Mouse (Mus musculus): ENCODE results near the gene Pdss2. TPM values are rescaled to one million over a fixed set of nuclear protein-coding genes. Genes with fewer than 3 reads are reported as not detected.
A peak's percentile ranks its signal among the peaks of the same experiment; 100 is the strongest.

Gene Pdss2
- polyA plus RNA-seq, 1 experiment from 2014 or later: 18.4 TPM

GRCm38 (mm10) chr10:43329813-43330212 lies 108.5 kb downstream of the Pdss2 start:
- Histone ChIP-seq H3K4me2 (replicated peaks; ENCODE audit: low read depth, low read length) (no peak overlapping the region), H3K27me3 (ENCODE audit: control insufficient read depth, insufficient read depth, low read length) (no peaks in the 10 kb centered on the region), H3K27ac (ENCODE audit: low read depth, low read length) (no peak overlapping the region), H3K9ac (ENCODE audit: low read depth, low read length) (no peak overlapping the region), H3K9me3 (ENCODE audit: control insufficient read depth, low read length) (no peaks in the 10 kb centered on the region), H3K4me1 (replicated peaks; ENCODE audit: control insufficient read depth, insufficient read depth, low read length) (no peaks in the 10 kb centered on the region; the same call in 1 of the 2 replicates), H3K4me3 (ENCODE audit: low read depth, low read length) (no peak overlapping the region), H3K36me3 (ENCODE audit: control insufficient read depth, insufficient read depth, low read length) (no peaks in the 10 kb centered on the region)
- DNase-seq (ENCODE audit: low spot score) (no peak), ATAC-seq (ENCODE audit: low FRiP score) (no peak)
- WGBS: 90% methylated on average over 5 of the region's 5 CpGs

- H3K36me3 ChIP-seq (ENCODE audit: control insufficient read depth, insufficient read depth, low read length): no peaks in the 10 kb centered on the region
- no peaks in the 10 kb centered on the region for H3K27me3 ChIP-seq (ENCODE audit: control insufficient read depth, insufficient read depth, low read length)
- H3K27ac ChIP-seq (ENCODE audit: low read depth, low read length): peak overlapping the region; percentile 76; the same call in 1 of the 2 replicates
- ATAC-seq (ENCODE audit: low FRiP score) (no peak), DNase-seq (ENCODE audit: low spot score) (no peak)
- no peak overlapping the region for H3K9ac ChIP-seq (ENCODE audit: low read depth, low read length)
- H3K4me1 ChIP-seq (replicated peaks; ENCODE audit: control insufficient read depth, insufficient read depth, low read length): no peaks in the 10 kb centered on the region; the same call in 1 of the 2 replicates
- H3K4me3 ChIP-seq (ENCODE audit: low read depth, low read length): no peak overlapping the region
- WGBS: 61% methylated on average over 4 of the region's 4 CpGs
- H3K9me3 ChIP-seq (ENCODE audit: control insufficient read depth, low read length): no peaks in the 10 kb centered on the region
- H3K4me2 ChIP-seq (replicated peaks; ENCODE audit: low read depth, low read length): no peak overlapping the region
These were observed 109.4 kb downstream of the Pdss2 start for GRCm38 (mm10) chr10:43330691-43331090.

- Histone ChIP-seq H3K4me1 (replicated peaks; ENCODE audit: control insufficient read depth, insufficient read depth, low read length) (no peaks in the 10 kb centered on the region; the same call in 1 of the 2 replicates), H3K9me3 (ENCODE audit: control insufficient read depth, low read length) (no peaks in the 10 kb centered on the region), H3K9ac (ENCODE audit: low read depth, low read length) (no peak overlapping the region), H3K27ac (ENCODE audit: low read depth, low read length) (peak overlapping the region; percentile 76), H3K4me2 (replicated peaks; ENCODE audit: low read depth, low read length) (0 out of 2 replicates have a peak overlapping the region, but pooled peaks have one; percentile 3), H3K4me3 (ENCODE audit: low read depth, low read length) (no peak overlapping the region), H3K27me3 (ENCODE audit: control insufficient read depth, insufficient read depth, low read length) (no peaks in the 10 kb centered on the region), H3K36me3 (ENCODE audit: control insufficient read depth, insufficient read depth, low read length) (no peaks in the 10 kb centered on the region)
- 23% methylated on average over 15 of the region's 15 CpGs for WGBS
- peak; percentile 91 for ATAC-seq (ENCODE audit: low FRiP score)
- peak; percentile 57 for DNase-seq (ENCODE audit: low spot score)
These were observed 110.8 kb downstream of the Pdss2 start for GRCm38 (mm10) chr10:43331931-43332701.

GRCm38 (mm10) chr10:43335874-43336273 lies 114.6 kb downstream of the Pdss2 start:
- H3K27me3 ChIP-seq (ENCODE audit: control insufficient read depth, insufficient read depth, low read length): no peaks in the 10 kb centered on the region
- no peak overlapping the region for H3K4me2 ChIP-seq (replicated peaks; ENCODE audit: low read depth, low read length)
- 69% methylated on average over 4 of the region's 4 CpGs for WGBS
- H3K4me3 ChIP-seq (ENCODE audit: low read depth, low read length): no peak overlapping the region
- H3K27ac ChIP-seq (ENCODE audit: low read depth, low read length): no peak overlapping the region
- DNase-seq (ENCODE audit: low spot score) (no peak), ATAC-seq (ENCODE audit: low FRiP score) (no peak)
- no peaks in the 10 kb centered on the region for H3K36me3 ChIP-seq (ENCODE audit: control insufficient read depth, insufficient read depth, low read length)
- no peak overlapping the region for H3K9ac ChIP-seq (ENCODE audit: low read depth, low read length)
- no peaks in the 10 kb centered on the region; the same call in 1 of the 2 replicates for H3K4me1 ChIP-seq (replicated peaks; ENCODE audit: control insufficient read depth, insufficient read depth, low read length)
- no peaks in the 10 kb centered on the region for H3K9me3 ChIP-seq (ENCODE audit: control insufficient read depth, low read length)

- H3K36me3 ChIP-seq (ENCODE audit: control insufficient read depth, insufficient read depth, low read length): no peaks in the 10 kb centered on the region
- no peaks in the 10 kb centered on the region for H3K9me3 ChIP-seq (ENCODE audit: control insufficient read depth, low read length)
- H3K4me2 ChIP-seq (replicated peaks; ENCODE audit: low read depth, low read length): no peak overlapping the region
- H3K27ac ChIP-seq (ENCODE audit: low read depth, low read length): no peak overlapping the region
- DNase-seq (ENCODE audit: low spot score) (no peak), ATAC-seq (ENCODE audit: low FRiP score) (no peak)
- no peak overlapping the region for H3K4me3 ChIP-seq (ENCODE audit: low read depth, low read length)
- no peaks in the 10 kb centered on the region for H3K27me3 ChIP-seq (ENCODE audit: control insufficient read depth, insufficient read depth, low read length)
- WGBS: 91% methylated on average over 2 of the region's 2 CpGs
- H3K9ac ChIP-seq (ENCODE audit: low read depth, low read length): no peak overlapping the region
- H3K4me1 ChIP-seq (replicated peaks; ENCODE audit: control insufficient read depth, insufficient read depth, low read length): no peaks in the 10 kb centered on the region
These were observed 115.8 kb downstream of the Pdss2 start for GRCm38 (mm10) chr10:43337110-43337509.

- WGBS: 90% methylated on average over 10 of the region's 10 CpGs
- ATAC-seq (ENCODE audit: low FRiP score): no peak
These were observed 118.5 kb downstream of the Pdss2 start for GRCm38 (mm10) chr10:43339811-43340210.

GRCm38 (mm10) chr10:43349718-43350117 lies 128.4 kb downstream of the Pdss2 start:
- Histone ChIP-seq H3K27me3 (ENCODE audit: control insufficient read depth, insufficient read depth, low read length) (no peaks in the 10 kb centered on the region), H3K9me3 (ENCODE audit: control insufficient read depth, low read length) (no peaks in the 10 kb centered on the region), H3K4me2 (replicated peaks; ENCODE audit: low read depth, low read length) (no peak overlapping the region), H3K27ac (ENCODE audit: low read depth, low read length) (no peak overlapping the region), H3K9ac (ENCODE audit: low read depth, low read length) (no peak overlapping the region), H3K4me3 (ENCODE audit: low read depth, low read length) (no peak overlapping the region), H3K4me1 (replicated peaks; ENCODE audit: control insufficient read depth, insufficient read depth, low read length) (no peaks in the 10 kb centered on the region), H3K36me3 (ENCODE audit: control insufficient read depth, insufficient read depth, low read length) (no peaks in the 10 kb centered on the region)
- WGBS: 54% methylated on average over 2 of the region's 2 CpGs
- ATAC-seq (ENCODE audit: low FRiP score): no peak
- no peak for DNase-seq (ENCODE audit: low spot score)

More at GRCm38 (mm10) chr10:43339811-43340210, 118.5 kb downstream of the Pdss2 start:
- Histone ChIP-seq H3K4me1 (replicated peaks; ENCODE audit: control insufficient read depth, insufficient read depth, low read length) (no peaks in the 10 kb centered on the region), H3K27ac (ENCODE audit: low read depth, low read length) (no peak overlapping the region), H3K4me2 (replicated peaks; ENCODE audit: low read depth, low read length) (no peak overlapping the region), H3K4me3 (ENCODE audit: low read depth, low read length) (no peak overlapping the region), H3K9me3 (ENCODE audit: control insufficient read depth, low read length) (no peaks in the 10 kb centered on the region), H3K27me3 (ENCODE audit: control insufficient read depth, insufficient read depth, low read length) (no peaks in the 10 kb centered on the region), H3K36me3 (ENCODE audit: control insufficient read depth, insufficient read depth, low read length) (no peaks in the 10 kb centered on the region), H3K9ac (ENCODE audit: low read depth, low read length) (no peak overlapping the region)
- DNase-seq (ENCODE audit: low spot score): no peak

- 54% methylated on average over 4 of the region's 4 CpGs for WGBS
- no peaks in the 10 kb centered on the region for H3K4me1 ChIP-seq (replicated peaks; ENCODE audit: control insufficient read depth, insufficient read depth, low read length)
- no peak overlapping the region for H3K4me3 ChIP-seq (ENCODE audit: low read depth, low read length)
- no peak overlapping the region for H3K4me2 ChIP-seq (replicated peaks; ENCODE audit: low read depth, low read length)
- H3K27me3 ChIP-seq (ENCODE audit: control insufficient read depth, insufficient read depth, low read length): no peaks in the 10 kb centered on the region
- H3K27ac ChIP-seq (ENCODE audit: low read depth, low read length): no peak overlapping the region
- no peaks in the 10 kb centered on the region for H3K9me3 ChIP-seq (ENCODE audit: control insufficient read depth, low read length)
- H3K36me3 ChIP-seq (ENCODE audit: control insufficient read depth, insufficient read depth, low read length): no peaks in the 10 kb centered on the region
- no peak for DNase-seq (ENCODE audit: low spot score)
- H3K9ac ChIP-seq (ENCODE audit: low read depth, low read length): no peak overlapping the region
- no peak for ATAC-seq (ENCODE audit: low FRiP score)
These were observed 136.6 kb downstream of the Pdss2 start for GRCm38 (mm10) chr10:43357884-43358283.

- Histone ChIP-seq H3K36me3 (ENCODE audit: control insufficient read depth, insufficient read depth, low read length) (no peaks in the 10 kb centered on the region), H3K9ac (ENCODE audit: low read depth, low read length) (no peak overlapping the region), H3K27ac (ENCODE audit: low read depth, low read length) (no peak overlapping the region), H3K27me3 (ENCODE audit: control insufficient read depth, insufficient read depth, low read length) (no peaks in the 10 kb centered on the region), H3K4me1 (replicated peaks; ENCODE audit: control insufficient read depth, insufficient read depth, low read length) (no peaks in the 10 kb centered on the region), H3K4me3 (ENCODE audit: low read depth, low read length) (no peak overlapping the region), H3K9me3 (ENCODE audit: control insufficient read depth, low read length) (no peaks in the 10 kb centered on the region), H3K4me2 (replicated peaks; ENCODE audit: low read depth, low read length) (no peak overlapping the region)
- WGBS: 90% methylated on average over 6 of the region's 6 CpGs
- ATAC-seq (ENCODE audit: low FRiP score) (no peak), DNase-seq (ENCODE audit: low spot score) (no peak)
These were observed 141.7 kb downstream of the Pdss2 start for GRCm38 (mm10) chr10:43362947-43363346.

Data from hindbrain, embryonic 11.5 days (tissue).